Mouse (Mus musculus): ENCODE measurements at regions not wholly inside any gene's neighbourhood (a gene's known extent, or its start where the extent isn't known, plus 50 kb on each side); places are given as distances from the start of the nearest gene placed in this dataset.
A peak's percentile ranks its signal among the peaks of the same experiment; 100 is the strongest.

- DNase-seq = no peak
Measured at GRCm38 (mm10) chr6:110120406-110120805, 525.0 kb upstream of the Grm7 start.

GRCm38 (mm10) chr6:110132271-110132670, 513.1 kb upstream of the Grm7 start:
- DNase-seq = no peak

GRCm38 (mm10) chr6:110133587-110133986, 511.8 kb upstream of the Grm7 start:
- DNase-seq = no peak

- peak; percentile 5 for DNase-seq
Measured at GRCm38 (mm10) chr6:110137043-110137650, 508.2 kb upstream of the Grm7 start.

GRCm38 (mm10) chr6:110139396-110139795, 506.0 kb upstream of the Grm7 start:
- no peak for DNase-seq

- no peak for DNase-seq
Measured at GRCm38 (mm10) chr6:110168539-110168938, 476.8 kb upstream of the Grm7 start.

GRCm38 (mm10) chr6:110205973-110206372, 439.4 kb upstream of the Grm7 start:
- DNase-seq = no peak

- no peak for DNase-seq
Measured at GRCm38 (mm10) chr6:110208822-110209221, 436.6 kb upstream of the Grm7 start.

- DNase-seq = no peak
Measured at GRCm38 (mm10) chr6:110247490-110247889, 397.9 kb upstream of the Grm7 start.

- no peak for DNase-seq
Measured at GRCm38 (mm10) chr6:110296549-110296948, 348.8 kb upstream of the Grm7 start.

Measured in right cerebral cortex, postnatal 14 days (tissue).